Mouse (Mus musculus) layer of hippocampus, adult 6 months (tissue): ENCODE results near the gene Asic4. TPM values are rescaled to one million over a fixed set of nuclear protein-coding genes. Genes with fewer than 3 reads are reported as not detected.

Experiments
- long read RNA-seq, 2 experiments: library from polyadenylated mRNA; unstranded; transcript quantifications; one replicate each; pipeline ENCODE4 v2.0.0; 2019 to 2020
- polyA plus RNA-seq: library from polyadenylated mRNA; unstranded; fragments of <200 nt; fragmentation: Nextera tagmentation; gene quantifications from 2 replicates; pipeline ENCODE4 v1.2.3, GENCODE M21; 2021

Asic4 gene
- polyA plus RNA-seq = 0.77 and 1.3 TPM in 2 replicates
- long read RNA-seq, experiment 1, partial matches to known transcripts = 1 of 1 reads
- long read RNA-seq, experiment 1, other reads (novel, unspliced or antisense) = 0 of 1 reads
- long read RNA-seq, experiment 2, transcript Asic4-201 (10 exons, 2,464 nt) = major isoform, 14 of 14 reads
- long read RNA-seq, experiment 2, partial matches to known transcripts = 0 of 14 reads
- long read RNA-seq, experiment 2, other reads (novel, unspliced or antisense) = 0 of 14 reads

GRCm38 (mm10) chr1:75450314-75451005 is at the start of gene Asic4:
Asic4 (plus strand) TSS chr1:75450436.

GRCm38 (mm10) chr1:75435475-75436328 is 14.5 kb upstream of the Asic4 start, which contains the start of gene Gmppa:
Gmppa (plus strand) TSS chr1:75435930.

GRCm38 (mm10) chr1:75478916-75479634 is 28.8 kb downstream of the Asic4 start, which contains the start of the genes Chpf and Tmem198:
Chpf (minus strand) TSS chr1:75479307.
Tmem198 (plus strand) TSS chr1:75479532.

GRCm38 (mm10) chr1:75505956-75506831 is 56.0 kb downstream of the Asic4 start, which contains the start of gene Obsl1:
Obsl1 (minus strand) TSS chr1:75506452.

GRCm38 (mm10) chr1:75507006-75507405 is 56.8 kb downstream of the Asic4 start, which contains the start of gene Inha:
Inha (plus strand) TSS chr1:75507077.

GRCm38 (mm10) chr1:75521321-75522031 is 71.2 kb downstream of the Asic4 start, which contains the start of gene Stk11ip:
Stk11ip (plus strand) TSS chr1:75521529.

Other genes with a start within 250 kb of the Asic4 start
- gene Glb1l, start 239.6 kb upstream of the Asic4 start, polyA plus RNA-seq = 2.3 and 3.4 TPM in 2 replicates
- gene Stk16, start 239.6 kb upstream of the Asic4 start, polyA plus RNA-seq = 78.9 and 82.4 TPM in 2 replicates
- 181 and 191 TPM in 2 replicates for gene Tuba4a, start 230.6 kb upstream of the Asic4 start, polyA plus RNA-seq
- not detected in 2 replicates for gene A630095N17Rik, start 218.3 kb upstream of the Asic4 start, polyA plus RNA-seq
- 46.9 and 49.3 TPM in 2 replicates for gene Dnajb2, start 214.0 kb upstream of the Asic4 start, polyA plus RNA-seq
- 65.6 and 80.8 TPM in 2 replicates for gene Ptprn, start 185.9 kb upstream of the Asic4 start, polyA plus RNA-seq
- gene Resp18, start 172.0 kb upstream of the Asic4 start, polyA plus RNA-seq = 215 and 219 TPM in 2 replicates
- gene Dnpep, start 132.4 kb upstream of the Asic4 start, polyA plus RNA-seq = 68.5 and 77.2 TPM in 2 replicates
- 1.2 TPM in 2 replicates for gene Des, start 90.1 kb upstream of the Asic4 start, polyA plus RNA-seq
- gene Speg, start 75.1 kb upstream of the Asic4 start, polyA plus RNA-seq = 50.9 and 52.6 TPM in 2 replicates
- 28.5 and 31.3 TPM in 2 replicates for gene Gmppa, start 14.5 kb upstream of the Asic4 start, polyA plus RNA-seq
- gene Chpf, start 28.9 kb downstream of the Asic4 start, polyA plus RNA-seq = 77.7 and 104 TPM in 2 replicates
- 38.9 and 45.8 TPM in 2 replicates for gene Tmem198, start 29.1 kb downstream of the Asic4 start, polyA plus RNA-seq
- 5.6 and 5.9 TPM in 2 replicates for gene Obsl1, start 56.0 kb downstream of the Asic4 start, polyA plus RNA-seq
- gene Inha, start 56.6 kb downstream of the Asic4 start, polyA plus RNA-seq = 1.7 and 1.8 TPM in 2 replicates
- 8.7 and 12.1 TPM in 2 replicates for gene Stk11ip, start 71.1 kb downstream of the Asic4 start, polyA plus RNA-seq
- gene Slc4a3, start 95.8 kb downstream of the Asic4 start, polyA plus RNA-seq = 18.9 and 23.2 TPM in 2 replicates